Mouse (Mus musculus) neural tube, embryonic 12.5 days (tissue): Measurements from ENCODE around the gene Dytn. TPM values are rescaled to one million over a fixed set of nuclear protein-coding genes. Genes with fewer than 3 reads are reported as not detected.
"Not testable (repeated sequence)": the region's sequence is repeated elsewhere in the genome, so short reads cannot be mapped to it uniquely, and the experiment has no call there.

Source experiments
- ATAC-seq: fragments of 200-750 bp; cut with Nextera tagmentation; 2 replicates; pipeline ENCODE4 v1.8.0; 2017; ENCODE audit warnings: low read depth, mild to moderate bottlenecking, moderate TSS enrichment, moderate library complexity; ENCODE audit not compliant: low FRiP score
- H3K27ac ChIP-seq: fragments of 300-500 bp; sonication (generic); 2 replicates; pipeline ENCODE4 v1.5.1; 2016
- H3K27me3 ChIP-seq: fragments of 300-500 bp; sonication (generic); replicated peaks from 2 replicates; pipeline ENCODE4 v1.6.1; 2016; ENCODE audit warnings: mild to moderate bottlenecking
- H3K36me3 ChIP-seq: fragments of 300-500 bp; sonication (generic); 2 replicates; pipeline ENCODE4 v1.6.1; 2016; ENCODE audit warnings: mild to moderate bottlenecking
- H3K4me1 ChIP-seq: fragments of 300-500 bp; sonication (generic); 2 replicates; pipeline ENCODE4 v1.6.1; 2016
- H3K4me2 ChIP-seq: fragments of 300-500 bp; sonication (generic); replicated peaks from 2 replicates; pipeline ENCODE4 v1.6.1; 2016; ENCODE audit warnings: mild to moderate bottlenecking
- H3K4me3 ChIP-seq: fragments of 300-500 bp; sonication (generic); 2 replicates; pipeline ENCODE4 v1.5.1; 2016
- H3K9ac ChIP-seq: fragments of 300-500 bp; sonication (generic); 2 replicates; pipeline ENCODE4 v1.6.1; 2016; ENCODE audit warnings: mild to moderate bottlenecking
- H3K9me3 ChIP-seq: fragments of 300-500 bp; sonication (generic); 2 replicates; pipeline ENCODE4 v1.6.1; 2016; ENCODE audit warnings: mild to moderate bottlenecking
- WGBS: fragments of 180-500 bp; shearing (Covaris S2); methylation state at CpG from one replicate; pipeline ENCODE4 v1.1.7; 2016; 5-methylcytosine and 5-hydroxymethylcytosine counted together
- polyA plus RNA-seq: library from polyadenylated mRNA; unstranded; fragments of >200 nt; fragmentation: Nextera tagmentation; extraction: Ambion mirVana; gene quantifications from 2 replicates; pipeline ENCODE4 v1.2.1, GENCODE M21; 2016

Dytn gene
- polyA plus RNA-seq, 1 experiment from 2014 or later = 0.15 TPM

- no peak; the same call in 1 of the 2 replicates for ATAC-seq
- H3K4me3 ChIP-seq = no peak overlapping the region
Measured at GRCm38 (mm10) chr1:63659591-63659990, 27.1 kb downstream of the Dytn start.

GRCm38 (mm10) chr1:63658016-63658415 lies 28.7 kb downstream of the Dytn start:
- Histone ChIP-seq H3K4me2 (no peak overlapping the region), H3K9ac (no peak overlapping the region), H3K27me3 (no peaks in the 10 kb centered on the region), H3K4me1 (no peaks in the 10 kb centered on the region), H3K9me3 (no peaks in the 10 kb centered on the region), H3K4me3 (no peak overlapping the region), H3K27ac (no peak overlapping the region), H3K36me3 (no peaks in the 10 kb centered on the region)
- 9% methylated on average over 6 of the region's 6 CpGs for WGBS
- ATAC-seq = no peak

More at GRCm38 (mm10) chr1:63659591-63659990, 27.1 kb downstream of the Dytn start:
- Histone ChIP-seq H3K4me1 (no peaks in the 10 kb centered on the region), H3K27me3 (no peaks in the 10 kb centered on the region), H3K9ac (no peak overlapping the region), H3K4me2 (no peak overlapping the region), H3K9me3 (no peaks in the 10 kb centered on the region), H3K27ac (no peak overlapping the region), H3K36me3 (no peaks in the 10 kb centered on the region)
- WGBS = 5% methylated on average over 7 of the region's 7 CpGs

- no peaks in the 10 kb centered on the region for H3K9me3 ChIP-seq
- H3K4me2 ChIP-seq = no peak overlapping the region
- H3K4me1 ChIP-seq = no peaks in the 10 kb centered on the region
- ATAC-seq = no peak
- no peaks in the 10 kb centered on the region for H3K27me3 ChIP-seq
- H3K4me3 ChIP-seq = no peak overlapping the region
- H3K36me3 ChIP-seq = no peaks in the 10 kb centered on the region
- H3K27ac ChIP-seq = no peak overlapping the region
- no peak overlapping the region for H3K9ac ChIP-seq
- 83% methylated on average over 6 of the region's 6 CpGs for WGBS
Measured at GRCm38 (mm10) chr1:63639921-63640320, 46.8 kb downstream of the Dytn start.

GRCm38 (mm10) chr1:63630390-63630789 lies 56.3 kb downstream of the Dytn start:
- H3K4me3 ChIP-seq, H3K27ac ChIP-seq, H3K27me3 ChIP-seq, H3K4me1 ChIP-seq, H3K36me3 ChIP-seq, H3K9me3 ChIP-seq, ATAC-seq, H3K9ac ChIP-seq, H3K4me2 ChIP-seq: not testable (repeated sequence)

GRCm38 (mm10) chr1:63628211-63628610 lies 58.5 kb downstream of the Dytn start:
- no peak overlapping the region for H3K4me2 ChIP-seq
- H3K27me3 ChIP-seq = no peaks in the 10 kb centered on the region
- no peak overlapping the region for H3K9ac ChIP-seq
- WGBS = 47% methylated on average over 2 of the region's 2 CpGs
- ATAC-seq = no peak
- no peaks in the 10 kb centered on the region for H3K36me3 ChIP-seq
- no peak overlapping the region for H3K27ac ChIP-seq
- no peaks in the 10 kb centered on the region for H3K9me3 ChIP-seq
- no peak overlapping the region for H3K4me3 ChIP-seq
- H3K4me1 ChIP-seq = no peaks in the 10 kb centered on the region

- no peak within 1 kb of the TSS for H3K4me3 ChIP-seq
- H3K27ac ChIP-seq = no peak within 1 kb of the TSS
- H3K4me2 ChIP-seq = no peak within 1 kb of the TSS
- H3K27me3 ChIP-seq = peaks cover 5% of the 10 kb centered on the region; the same call in 1 of the 2 replicates
- WGBS = 85% methylated on average over 3 of the region's 3 CpGs
- no peaks in the 10 kb centered on the region for H3K9me3 ChIP-seq
- H3K4me1 ChIP-seq = no peaks in the 10 kb centered on the region
- H3K9ac ChIP-seq = no peak within 1 kb of the TSS
- H3K36me3 ChIP-seq = no peaks in the 10 kb centered on the region
- no peak for ATAC-seq
Measured at GRCm38 (mm10) chr1:63615668-63616067, 71.1 kb downstream of the Dytn start, which contains the start of gene Gm39653. Gene Gm39653 (plus strand): TSS chr1:63615968.

- Histone ChIP-seq H3K4me1 (no peaks in the 10 kb centered on the region), H3K27ac (no peak overlapping the region), H3K36me3 (no peaks in the 10 kb centered on the region), H3K4me3 (no peak overlapping the region), H3K4me2 (peak overlapping the region; percentile 47), H3K27me3 (peaks cover 5% of the 10 kb centered on the region; the same call in 1 of the 2 replicates), H3K9ac (no peak overlapping the region), H3K9me3 (no peaks in the 10 kb centered on the region)
- 3% methylated on average over 11 of the region's 11 CpGs for WGBS
- ATAC-seq = no peak
Measured at GRCm38 (mm10) chr1:63614594-63614993, 72.1 kb downstream of the Dytn start.

- 92% methylated on average over 4 of the region's 4 CpGs for WGBS
- H3K9me3 ChIP-seq = no peaks in the 10 kb centered on the region
- ATAC-seq = no peak
- H3K27me3 ChIP-seq = peaks cover 5% of the 10 kb centered on the region; the same call in 1 of the 2 replicates
- no peak overlapping the region for H3K4me3 ChIP-seq
- H3K4me1 ChIP-seq = no peaks in the 10 kb centered on the region
- no peaks in the 10 kb centered on the region for H3K36me3 ChIP-seq
- no peak overlapping the region for H3K27ac ChIP-seq
- H3K9ac ChIP-seq = no peak overlapping the region
- no peak overlapping the region for H3K4me2 ChIP-seq
Measured at GRCm38 (mm10) chr1:63609613-63610012, 77.1 kb downstream of the Dytn start.

GRCm38 (mm10) chr1:63603870-63604500 lies 82.7 kb downstream of the Dytn start:
- no peak overlapping the region for H3K4me2 ChIP-seq
- H3K36me3 ChIP-seq = no peaks in the 10 kb centered on the region
- WGBS = 50% methylated on average over 3 of the region's 3 CpGs
- ATAC-seq = no peak
- no peaks in the 10 kb centered on the region for H3K4me1 ChIP-seq
- no peaks in the 10 kb centered on the region for H3K9me3 ChIP-seq
- H3K27ac ChIP-seq = no peak overlapping the region
- no peak overlapping the region for H3K9ac ChIP-seq
- H3K4me3 ChIP-seq = no peak overlapping the region
- H3K27me3 ChIP-seq = no peaks in the 10 kb centered on the region

- Histone ChIP-seq H3K4me3 (no peak overlapping the region), H3K9me3 (no peaks in the 10 kb centered on the region), H3K36me3 (no peaks in the 10 kb centered on the region), H3K27ac (no peak overlapping the region), H3K27me3 (no peaks in the 10 kb centered on the region), H3K4me2 (no peak overlapping the region), H3K4me1 (no peaks in the 10 kb centered on the region), H3K9ac (no peak overlapping the region)
- 70% methylated on average over 7 of the region's 7 CpGs for WGBS
- no peak for ATAC-seq
Measured at GRCm38 (mm10) chr1:63586869-63587268, 99.9 kb downstream of the Dytn start.

- H3K4me3 ChIP-seq = no peak overlapping the region
- no peaks in the 10 kb centered on the region for H3K9me3 ChIP-seq
- H3K27ac ChIP-seq = no peak overlapping the region
- 83% methylated on average over 8 of the region's 8 CpGs for WGBS
- H3K9ac ChIP-seq = no peak overlapping the region
- H3K27me3 ChIP-seq = no peaks in the 10 kb centered on the region
- H3K4me2 ChIP-seq = no peak overlapping the region
- peaks cover 2% of the 10 kb centered on the region for H3K4me1 ChIP-seq
- no peaks in the 10 kb centered on the region for H3K36me3 ChIP-seq
- ATAC-seq = no peak
Measured at GRCm38 (mm10) chr1:63579153-63579552, 107.6 kb downstream of the Dytn start.

- 79% methylated on average over 5 of the region's 5 CpGs for WGBS
- no peak for ATAC-seq
- Histone ChIP-seq H3K27me3 (no peaks in the 10 kb centered on the region), H3K27ac (no peak overlapping the region), H3K9ac (no peak overlapping the region), H3K4me2 (no peak overlapping the region), H3K9me3 (no peaks in the 10 kb centered on the region), H3K4me3 (no peak overlapping the region), H3K4me1 (peaks cover 20% of the 10 kb centered on the region), H3K36me3 (no peaks in the 10 kb centered on the region)
Measured at GRCm38 (mm10) chr1:63576803-63577202, 109.9 kb downstream of the Dytn start.
